Mouse (Mus musculus): ENCODE measurements at regions not wholly inside any gene's neighbourhood (a gene's known extent, or its start where the extent isn't known, plus 50 kb on each side); places are given as distances from the start of the nearest gene placed in this dataset.

DNA sequence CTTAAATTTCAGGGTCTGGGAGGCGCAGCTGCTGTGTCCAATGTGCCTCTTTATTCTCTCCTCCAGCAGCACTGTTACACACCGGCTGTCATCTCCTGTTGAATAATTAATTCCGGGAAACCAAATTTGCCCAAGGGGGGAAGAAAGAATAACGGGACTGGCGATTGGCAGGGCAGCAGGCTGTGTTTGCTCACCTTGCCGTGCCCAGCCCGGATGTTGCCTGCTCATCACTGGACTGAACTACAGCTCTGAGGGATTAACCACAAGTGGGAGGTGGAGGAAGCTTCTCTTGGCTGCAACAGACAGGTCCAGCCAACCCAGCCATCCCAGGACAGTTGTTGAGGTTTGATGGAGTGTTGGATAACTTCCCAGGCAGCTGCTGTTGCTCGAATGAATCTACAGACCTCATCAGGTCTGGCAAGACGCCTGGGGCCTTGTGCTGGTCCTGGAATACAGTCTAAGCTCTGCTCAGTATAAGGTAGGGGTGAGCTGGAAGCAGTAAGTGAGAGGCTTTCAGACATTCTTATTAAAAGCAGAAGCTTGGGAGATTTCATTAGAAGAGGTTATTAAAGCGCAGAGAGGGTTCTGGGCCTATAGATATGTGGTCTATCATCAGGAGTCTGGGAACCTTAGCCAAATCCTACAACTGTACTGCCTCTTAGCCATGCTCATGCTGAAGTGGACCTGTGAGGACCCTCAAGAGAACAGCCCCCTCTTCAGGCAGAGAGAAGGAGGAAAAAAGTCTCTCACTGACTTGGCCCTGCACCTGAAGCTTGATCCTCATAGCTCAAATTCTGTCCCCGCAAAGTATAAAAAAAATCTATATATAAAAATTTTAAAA lies 291.8 kb downstream of the Il20rb start:
- no peak overlapping the region for H3K27ac ChIP-seq (ENCODE audit: low read length)
- ATAC-seq = no peak
- 63% methylated on average over 11 of the region's 11 CpGs for WGBS

DNA sequence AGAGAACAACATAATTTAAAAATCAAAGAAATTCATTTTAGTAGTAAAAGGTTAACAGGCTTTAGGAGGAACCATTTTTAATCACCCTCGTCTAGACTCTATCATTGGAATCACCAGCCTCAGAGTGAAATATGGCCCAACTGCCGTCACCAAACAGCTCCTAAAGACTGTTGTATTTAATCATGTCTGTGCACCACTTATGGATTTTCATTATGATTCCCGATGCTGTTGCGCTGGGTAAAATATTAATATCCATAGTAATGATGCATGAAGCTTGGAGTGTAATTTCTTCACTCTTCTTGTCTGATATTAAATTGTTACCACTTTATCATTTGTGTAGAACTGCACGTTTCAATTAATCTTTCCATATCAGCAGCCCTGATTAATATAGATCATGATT lies 292.4 kb downstream of the Il20rb start:
- no peak overlapping the region for H3K9ac ChIP-seq (ENCODE audit: low read depth, low read length)
- H3K4me3 ChIP-seq (ENCODE audit: low read length) = no peak overlapping the region
- H3K27me3 ChIP-seq (replicated peaks; ENCODE audit: control insufficient read depth, insufficient read depth, low read length) = no peaks in the 10 kb centered on the region
- H3K36me3 ChIP-seq (ENCODE audit: control insufficient read depth, insufficient read depth, low read length) = no peaks in the 10 kb centered on the region
- WGBS = 80% methylated on average over 5 of the region's 5 CpGs
- no peak for ATAC-seq
- H3K27ac ChIP-seq (ENCODE audit: low read length) = no peak overlapping the region
- H3K9me3 ChIP-seq (ENCODE audit: control insufficient read depth, low read length) = no peaks in the 10 kb centered on the region
- no peaks in the 10 kb centered on the region for H3K4me1 ChIP-seq (ENCODE audit: control insufficient read depth, insufficient read depth, low read length)
- no peak overlapping the region for H3K4me2 ChIP-seq (ENCODE audit: low read depth, low read length)

More for the DNA sequence above, 291.8 kb downstream of the Il20rb start:
- Histone ChIP-seq H3K36me3 (ENCODE audit: control insufficient read depth, insufficient read depth, low read length) (no peaks in the 10 kb centered on the region), H3K4me2 (ENCODE audit: low read depth, low read length) (no peak overlapping the region), H3K9ac (ENCODE audit: low read depth, low read length) (no peak overlapping the region), H3K4me3 (ENCODE audit: low read length) (no peak overlapping the region), H3K27me3 (replicated peaks; ENCODE audit: control insufficient read depth, insufficient read depth, low read length) (no peaks in the 10 kb centered on the region), H3K9me3 (ENCODE audit: control insufficient read depth, low read length) (no peaks in the 10 kb centered on the region), H3K4me1 (ENCODE audit: control insufficient read depth, insufficient read depth, low read length) (no peaks in the 10 kb centered on the region)

DNA sequence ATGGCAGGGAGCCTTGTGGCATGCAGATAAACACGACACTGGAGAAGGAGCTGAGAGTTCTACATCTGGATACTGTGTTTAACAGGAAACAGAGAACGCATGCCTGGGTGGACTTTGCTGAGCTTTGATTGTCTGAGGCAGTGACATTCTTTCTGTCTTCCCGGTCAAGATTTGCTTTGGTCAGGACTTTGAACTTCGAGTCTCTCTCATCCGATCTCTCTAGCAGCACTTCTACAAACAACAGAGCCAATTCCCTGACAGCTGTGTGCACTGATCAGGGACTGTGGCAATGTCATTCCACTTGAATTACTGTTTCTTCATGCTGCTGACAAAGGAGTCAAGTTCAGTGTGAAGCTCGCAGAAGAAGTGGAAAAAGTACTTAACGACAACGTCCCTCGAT lies 302.5 kb downstream of the Il20rb start:
- WGBS = 44% methylated on average over 9 of the region's 9 CpGs
- no peak overlapping the region for H3K9ac ChIP-seq (ENCODE audit: low read depth, low read length)
- H3K4me2 ChIP-seq (ENCODE audit: low read depth, low read length) = no peak overlapping the region

GRCm38 (mm10) chr9:100176291-100176690 lies 300.3 kb upstream of the Sox14 start:
- Histone ChIP-seq H3K4me2 (ENCODE audit: low read depth, low read length) (no peak overlapping the region), H3K27ac (ENCODE audit: low read length) (no peak overlapping the region), H3K36me3 (ENCODE audit: control insufficient read depth, insufficient read depth, low read length) (no peaks in the 10 kb centered on the region), H3K9me3 (ENCODE audit: control insufficient read depth, low read length) (no peaks in the 10 kb centered on the region), H3K9ac (ENCODE audit: low read depth, low read length) (no peak overlapping the region), H3K27me3 (replicated peaks; ENCODE audit: control insufficient read depth, insufficient read depth, low read length) (no peaks in the 10 kb centered on the region), H3K4me1 (ENCODE audit: control insufficient read depth, insufficient read depth, low read length) (no peaks in the 10 kb centered on the region), H3K4me3 (ENCODE audit: low read length) (no peak overlapping the region)
- ATAC-seq = no peak
- 88% methylated on average over 5 of the region's 5 CpGs for WGBS

More for the DNA sequence above, 302.5 kb downstream of the Il20rb start:
- Histone ChIP-seq H3K4me3 (ENCODE audit: low read length) (no peak overlapping the region), H3K4me1 (ENCODE audit: control insufficient read depth, insufficient read depth, low read length) (no peaks in the 10 kb centered on the region), H3K27me3 (replicated peaks; ENCODE audit: control insufficient read depth, insufficient read depth, low read length) (no peaks in the 10 kb centered on the region), H3K9me3 (ENCODE audit: control insufficient read depth, low read length) (no peaks in the 10 kb centered on the region), H3K36me3 (ENCODE audit: control insufficient read depth, insufficient read depth, low read length) (no peaks in the 10 kb centered on the region), H3K27ac (ENCODE audit: low read length) (no peak overlapping the region)
- ATAC-seq = peak; percentile 52; the same call in 1 of the 2 replicates

DNA sequence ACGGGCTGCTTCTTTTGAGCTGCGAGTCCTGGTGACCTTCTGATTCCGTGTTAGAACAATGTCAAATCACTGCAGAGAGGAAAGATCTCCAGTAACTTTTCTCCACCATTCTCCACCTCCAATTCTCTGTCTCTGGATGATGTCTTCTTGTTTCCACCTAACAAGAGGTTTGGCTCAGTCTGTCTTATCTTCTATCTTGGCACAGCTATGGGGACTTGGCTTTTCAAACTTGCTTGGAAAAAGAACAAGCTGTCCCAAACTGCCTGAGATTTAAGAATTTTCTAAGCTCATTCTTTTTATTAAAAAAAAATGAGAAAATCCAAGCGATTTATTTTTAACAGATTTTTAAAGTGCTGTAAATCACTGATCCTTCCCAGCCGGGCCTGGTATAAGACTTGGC lies 290.3 kb upstream of the Sox14 start:
- no peak overlapping the region for H3K4me3 ChIP-seq (ENCODE audit: low read length)
- no peak overlapping the region for H3K27ac ChIP-seq (ENCODE audit: low read length)
- no peaks in the 10 kb centered on the region for H3K4me1 ChIP-seq (ENCODE audit: control insufficient read depth, insufficient read depth, low read length)
- no peaks in the 10 kb centered on the region for H3K36me3 ChIP-seq (ENCODE audit: control insufficient read depth, insufficient read depth, low read length)
- no peak overlapping the region for H3K9ac ChIP-seq (ENCODE audit: low read depth, low read length)
- no peak overlapping the region for H3K4me2 ChIP-seq (ENCODE audit: low read depth, low read length)
- WGBS = 73% methylated on average over 5 of the region's 5 CpGs
- no peaks in the 10 kb centered on the region for H3K9me3 ChIP-seq (ENCODE audit: control insufficient read depth, low read length)
- no peak for ATAC-seq
- H3K27me3 ChIP-seq (replicated peaks; ENCODE audit: control insufficient read depth, insufficient read depth, low read length) = no peaks in the 10 kb centered on the region

DNA sequence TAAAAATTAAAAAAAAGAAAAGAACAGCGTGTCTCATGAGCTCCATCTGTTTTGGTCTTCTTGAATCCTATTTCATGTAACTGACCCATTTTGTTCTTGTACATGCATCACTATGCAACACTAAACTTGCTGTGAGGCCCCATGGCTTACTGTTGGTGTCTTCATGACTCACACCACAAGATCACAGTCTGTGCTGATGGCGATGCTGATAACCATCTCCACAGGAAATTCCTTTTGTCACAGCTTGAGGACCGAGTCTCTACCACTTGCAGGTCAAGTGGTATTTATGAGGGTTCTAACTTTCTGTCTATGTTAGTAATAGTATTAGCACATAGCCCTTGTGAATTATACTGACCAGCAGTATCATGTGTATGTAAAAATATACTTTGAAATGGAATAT lies 286.0 kb upstream of the Sox14 start:
- H3K9ac ChIP-seq (ENCODE audit: low read depth, low read length) = no peak overlapping the region
- H3K9me3 ChIP-seq (ENCODE audit: control insufficient read depth, low read length) = no peaks in the 10 kb centered on the region
- ATAC-seq = no peak
- no peak overlapping the region for H3K27ac ChIP-seq (ENCODE audit: low read length)
- H3K27me3 ChIP-seq (replicated peaks; ENCODE audit: control insufficient read depth, insufficient read depth, low read length) = no peaks in the 10 kb centered on the region
- H3K4me2 ChIP-seq (ENCODE audit: low read depth, low read length) = no peak overlapping the region
- H3K4me1 ChIP-seq (ENCODE audit: control insufficient read depth, insufficient read depth, low read length) = no peaks in the 10 kb centered on the region
- H3K4me3 ChIP-seq (ENCODE audit: low read length) = no peak overlapping the region
- WGBS = 72% methylated on average over 3 of the region's 3 CpGs
- H3K36me3 ChIP-seq (ENCODE audit: control insufficient read depth, insufficient read depth, low read length) = no peaks in the 10 kb centered on the region
